Mouse (Mus musculus): Measurements from ENCODE around the gene Sinhcaf.
"Not testable (repeated sequence)": the region's sequence is repeated elsewhere in the genome, so short reads cannot be mapped to it uniquely, and the experiment has no call there.

Sinhcaf gene

GRCm38 (mm10) chr6:148946409-148946742 lies at the start of gene Sinhcaf:
TSS of gene Sinhcaf (minus strand) at chr6:148946467.
- DNase-seq = peak; percentile 98

- DNase-seq = no peak
Measured at GRCm38 (mm10) chr6:148994327-148994999, 48.2 kb upstream of the Sinhcaf start.

GRCm38 (mm10) chr6:148993117-148994077 lies 47.1 kb upstream of the Sinhcaf start:
- DNase-seq = no peak

DNA sequence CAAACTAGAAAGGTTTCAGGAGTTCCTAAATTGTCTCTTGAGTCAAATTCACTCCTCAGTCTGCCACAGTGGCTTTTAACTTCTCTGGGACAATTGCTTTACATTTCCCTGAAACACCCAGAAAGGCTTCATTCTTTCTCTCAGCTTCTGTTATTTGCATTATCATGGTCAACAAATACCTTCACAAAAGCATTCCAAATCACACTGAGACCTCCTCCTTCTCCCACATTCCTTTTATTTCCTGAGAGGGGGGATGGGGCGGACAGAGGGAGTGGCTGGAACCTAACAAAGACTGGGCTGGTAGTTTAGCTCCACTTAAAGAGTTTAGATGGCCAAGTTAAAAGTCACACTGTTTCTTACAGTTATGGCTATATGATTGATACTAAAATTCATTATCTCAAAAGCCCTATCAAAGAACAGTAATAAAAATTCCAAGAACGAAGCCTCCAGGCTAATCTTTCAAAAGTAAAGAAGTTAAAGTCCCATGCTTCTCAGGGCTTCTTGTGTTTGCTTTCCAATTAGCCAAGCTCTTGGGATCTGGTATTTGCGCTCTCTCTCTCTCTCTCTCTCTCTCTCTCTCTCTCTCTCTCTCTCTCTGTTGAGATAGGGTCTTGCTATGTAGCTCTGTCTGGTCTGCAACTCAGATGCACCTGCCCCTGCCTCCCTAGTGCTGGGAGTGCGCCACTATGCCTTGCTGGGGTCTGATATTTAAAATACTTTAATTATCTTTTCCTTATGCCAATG lies 46.3 kb upstream of the Sinhcaf start:
- DNase-seq = no peak

GRCm38 (mm10) chr6:148991660-148992372 lies 45.5 kb upstream of the Sinhcaf start:
- DNase-seq = no peak

- not testable (repeated sequence) for DNase-seq
Measured at GRCm38 (mm10) chr6:148989792-148990491, 43.7 kb upstream of the Sinhcaf start.

GRCm38 (mm10) chr6:148986003-148986402 lies 39.7 kb upstream of the Sinhcaf start:
- no peak for DNase-seq

DNA sequence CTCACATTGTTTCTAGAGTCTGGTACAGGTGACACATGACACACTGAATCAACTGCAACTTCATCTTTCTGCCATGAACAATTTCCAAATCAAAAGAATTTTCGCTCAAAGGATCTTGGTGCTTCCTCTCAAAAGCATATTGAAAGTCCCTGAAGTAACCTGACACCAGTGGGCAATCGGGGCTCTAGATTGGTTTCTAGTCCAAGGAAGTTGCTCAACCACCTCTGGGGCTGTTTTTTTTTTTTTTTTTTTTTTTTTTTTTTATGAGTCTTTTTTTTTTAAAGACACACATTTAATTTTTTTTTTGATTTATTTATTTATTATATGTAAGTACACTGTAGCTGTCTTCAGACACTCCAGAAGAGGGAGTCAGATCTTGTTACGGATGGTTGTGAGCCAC lies 34.2 kb upstream of the Sinhcaf start:
- no peak for DNase-seq

GRCm38 (mm10) chr6:148975096-148975495 lies 28.8 kb upstream of the Sinhcaf start:
- DNase-seq = no peak

DNA sequence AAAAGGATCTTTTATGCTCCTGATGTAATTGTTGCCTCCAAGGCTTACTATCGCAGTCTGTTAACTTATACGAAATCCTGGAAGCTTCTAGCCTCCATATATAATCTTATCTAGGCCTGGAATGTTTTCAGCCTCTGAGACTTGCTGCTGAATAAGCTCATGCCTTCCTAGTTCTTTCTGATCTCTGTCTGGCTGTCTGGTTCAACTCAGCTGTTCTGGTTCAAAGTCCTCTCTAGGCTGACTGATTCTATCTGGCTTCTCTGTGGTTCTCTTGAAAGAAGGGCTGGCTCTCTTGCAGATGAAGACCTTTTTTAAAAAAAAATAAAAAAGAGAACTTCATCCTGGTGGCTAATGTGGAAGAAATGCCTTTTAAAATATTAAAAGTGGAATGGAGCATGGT lies 26.6 kb upstream of the Sinhcaf start:
- peak; percentile 17 for DNase-seq

- DNase-seq = no peak
Measured at GRCm38 (mm10) chr6:148972059-148972848, 26.0 kb upstream of the Sinhcaf start.

- no peak for DNase-seq
Measured at GRCm38 (mm10) chr6:148971385-148971940, 25.2 kb upstream of the Sinhcaf start.

- no peak for DNase-seq
Measured at GRCm38 (mm10) chr6:148961285-148961684, 15.0 kb upstream of the Sinhcaf start.

DNA sequence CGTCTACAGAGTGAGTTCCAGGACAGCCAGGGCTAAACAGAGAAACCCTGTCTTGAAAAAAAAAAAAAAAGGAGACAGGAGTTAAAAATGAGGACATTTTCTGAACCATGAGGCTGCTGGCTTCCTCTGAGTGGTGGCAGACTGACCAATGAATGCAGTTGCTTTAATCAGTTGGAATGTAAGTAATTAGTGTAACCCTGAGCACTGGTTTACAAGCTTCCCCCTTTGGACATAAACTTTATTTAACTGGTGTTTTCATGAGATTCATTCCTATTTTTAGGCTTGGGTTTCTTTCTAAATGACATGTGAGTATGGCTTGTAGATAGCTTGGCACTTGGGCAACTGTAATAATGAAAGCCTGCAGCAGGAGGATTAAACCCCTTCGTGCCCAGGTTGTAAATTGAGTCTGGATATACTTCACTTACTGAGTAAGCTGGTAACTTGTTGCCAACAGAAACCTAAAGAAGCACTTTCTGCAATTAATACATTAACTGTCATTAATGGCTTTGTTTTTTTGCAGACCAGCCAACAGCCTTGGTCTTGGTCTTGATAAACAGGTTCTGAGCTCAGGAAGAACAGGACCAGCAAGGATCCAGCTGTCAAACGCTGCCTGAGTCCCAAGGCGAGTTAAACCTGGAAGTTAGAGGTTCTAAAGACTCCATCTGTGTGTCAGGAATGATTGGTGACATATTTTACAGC lies 13.4 kb upstream of the Sinhcaf start:
- no peak for DNase-seq

DNA sequence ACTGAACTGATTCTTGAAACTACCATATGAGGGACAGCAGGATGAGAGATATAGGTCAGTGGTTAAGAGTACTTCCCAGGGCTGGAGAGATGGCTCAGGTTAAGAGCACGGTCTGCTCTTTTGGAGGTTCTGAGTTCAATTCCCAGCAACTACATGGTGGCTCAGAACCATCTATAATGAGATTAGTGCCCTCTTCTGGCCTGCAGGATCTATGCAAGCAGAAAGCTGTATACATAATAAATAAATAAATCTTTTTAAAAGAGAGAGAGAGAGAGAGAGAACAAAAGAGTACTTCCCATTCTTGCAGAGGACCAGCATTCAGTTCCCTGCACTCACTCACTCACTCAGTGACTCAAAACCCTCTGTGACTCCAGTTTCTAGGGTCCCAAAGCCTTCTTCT lies 12.4 kb upstream of the Sinhcaf start:
- no peak for DNase-seq

GRCm38 (mm10) chr6:148957046-148957445 lies 10.8 kb upstream of the Sinhcaf start:
- DNase-seq = no peak

GRCm38 (mm10) chr6:148955641-148956420 lies 9.6 kb upstream of the Sinhcaf start:
- DNase-seq = no peak

- DNase-seq = no peak
Measured at GRCm38 (mm10) chr6:148946881-148947405, 676 bp upstream of the Sinhcaf start.

Measured in kidney, adult 11 months (tissue).